Mouse (Mus musculus): ENCODE data around the gene Tmem110. TPM values are rescaled to one million over a fixed set of nuclear protein-coding genes. Genes with fewer than 3 reads are reported as not detected.
A peak's percentile ranks its signal among the peaks of the same experiment; 100 is the strongest.

Tmem110 gene
- polyA plus RNA-seq, 1 experiment from 2014 or later, result 23.4 TPM

GRCm38 (mm10) chr14:30881718-30882108, 56.3 kb downstream of the Tmem110 start:
- 86% methylated on average over 3 of the region's 3 CpGs for WGBS
- TF ChIP-seq CTCF (IDR thresholded peaks at IDR 0.05; ENCODE audit: low read depth), result no peak
- ATAC-seq (replicated peaks; ENCODE audit: low FRiP score, low read depth), result no peak

GRCm38 (mm10) chr14:30885298-30885697, 59.9 kb downstream of the Tmem110 start:
- Histone ChIP-seq H3K27ac (no peak overlapping the region), H3K4me2 (ENCODE audit: low read length) (no peak overlapping the region), H3K9ac (ENCODE audit: low read depth, low read length) (no peak overlapping the region), H3K4me1 (replicated peaks; ENCODE audit: insufficient read depth, low read length) (peaks cover 6% of the 10 kb centered on the region; the same call in 1 of the 2 replicates), H3K4me3 (replicated peaks; ENCODE audit: low read depth, low read length) (no peak overlapping the region), H3K36me3 (ENCODE audit: insufficient read depth, low read length) (no peaks in the 10 kb centered on the region), H3K27me3 (ENCODE audit: insufficient read depth, low read length) (no peaks in the 10 kb centered on the region), H3K9me3 (replicated peaks; ENCODE audit: low read length) (no peaks in the 10 kb centered on the region)
- DNase-seq (ENCODE audit: low spot score) (peak; percentile 15), ATAC-seq (replicated peaks; ENCODE audit: low FRiP score, low read depth) (no peak)
- 9% methylated on average over 3 of the region's 3 CpGs for WGBS
- no peak for TF ChIP-seq CTCF (IDR thresholded peaks at IDR 0.05; ENCODE audit: low read depth)

More at GRCm38 (mm10) chr14:30881718-30882108, 56.3 kb downstream of the Tmem110 start:
- Histone ChIP-seq H3K9ac (ENCODE audit: low read depth, low read length) (no peak overlapping the region), H3K4me3 (replicated peaks; ENCODE audit: low read depth, low read length) (no peak overlapping the region), H3K4me1 (replicated peaks; ENCODE audit: insufficient read depth, low read length) (no peaks in the 10 kb centered on the region; the same call in 1 of the 2 replicates), H3K27ac (no peak overlapping the region), H3K27me3 (ENCODE audit: insufficient read depth, low read length) (no peaks in the 10 kb centered on the region), H3K4me2 (ENCODE audit: low read length) (no peak overlapping the region), H3K36me3 (ENCODE audit: insufficient read depth, low read length) (no peaks in the 10 kb centered on the region), H3K9me3 (replicated peaks; ENCODE audit: low read length) (no peaks in the 10 kb centered on the region)
- no peak for DNase-seq (ENCODE audit: low spot score)

- H3K9ac ChIP-seq (ENCODE audit: low read depth, low read length), result no peak within 1 kb of the TSS
- no peak for TF ChIP-seq CTCF (IDR thresholded peaks at IDR 0.05; ENCODE audit: low read depth)
- WGBS, result 85% methylated on average over 3 of the region's 3 CpGs
- H3K4me1 ChIP-seq (replicated peaks; ENCODE audit: insufficient read depth, low read length), result peaks cover 6% of the 10 kb centered on the region; the same call in 1 of the 2 replicates
- H3K27ac ChIP-seq, result no peak within 1 kb of the TSS
- DNase-seq (ENCODE audit: low spot score), result no peak
- H3K27me3 ChIP-seq (ENCODE audit: insufficient read depth, low read length), result no peaks in the 10 kb centered on the region
- no peak for ATAC-seq (replicated peaks; ENCODE audit: low FRiP score, low read depth)
- no peaks in the 10 kb centered on the region for H3K36me3 ChIP-seq (ENCODE audit: insufficient read depth, low read length)
- no peak within 1 kb of the TSS for H3K4me3 ChIP-seq (replicated peaks; ENCODE audit: low read depth, low read length)
- H3K4me2 ChIP-seq (ENCODE audit: low read length), result no peak within 1 kb of the TSS
- H3K9me3 ChIP-seq (replicated peaks; ENCODE audit: low read length), result no peaks in the 10 kb centered on the region
Measured at GRCm38 (mm10) chr14:30886204-30886603, 60.8 kb downstream of the Tmem110 start, which contains the start of gene Itih4. Gene Itih4, plus strand, starts transcription at chr14:30886476.

- ATAC-seq (replicated peaks; ENCODE audit: low FRiP score, low read depth), result peak; percentile 48
- no peak overlapping the region for H3K9ac ChIP-seq (ENCODE audit: low read depth, low read length)
- H3K27ac ChIP-seq, result no peak overlapping the region
- no peaks in the 10 kb centered on the region for H3K27me3 ChIP-seq (ENCODE audit: insufficient read depth, low read length)
- no peak overlapping the region for H3K4me2 ChIP-seq (ENCODE audit: low read length)
- WGBS, result 6% methylated on average over 9 of the region's 9 CpGs
- peak; percentile 60 for TF ChIP-seq CTCF (IDR thresholded peaks at IDR 0.05; ENCODE audit: low read depth)
- peak; percentile 70 for DNase-seq (ENCODE audit: low spot score)
- H3K9me3 ChIP-seq (replicated peaks; ENCODE audit: low read length), result no peaks in the 10 kb centered on the region
- H3K4me1 ChIP-seq (replicated peaks; ENCODE audit: insufficient read depth, low read length), result peaks cover 6% of the 10 kb centered on the region; the same call in 1 of the 2 replicates
- no peaks in the 10 kb centered on the region for H3K36me3 ChIP-seq (ENCODE audit: insufficient read depth, low read length)
- no peak overlapping the region for H3K4me3 ChIP-seq (replicated peaks; ENCODE audit: low read depth, low read length)
Measured at GRCm38 (mm10) chr14:30888271-30888732, 62.9 kb downstream of the Tmem110 start.

- 74% methylated on average over 3 of the region's 3 CpGs for WGBS
Measured at GRCm38 (mm10) chr14:30899972-30900371, 74.6 kb downstream of the Tmem110 start.

GRCm38 (mm10) chr14:30902628-30903027, 77.2 kb downstream of the Tmem110 start:
- Histone ChIP-seq H3K4me1 (replicated peaks; ENCODE audit: insufficient read depth, low read length) (no peaks in the 10 kb centered on the region), H3K9me3 (replicated peaks; ENCODE audit: low read length) (no peaks in the 10 kb centered on the region), H3K27me3 (ENCODE audit: insufficient read depth, low read length) (no peaks in the 10 kb centered on the region), H3K36me3 (ENCODE audit: insufficient read depth, low read length) (no peaks in the 10 kb centered on the region), H3K4me3 (replicated peaks; ENCODE audit: low read depth, low read length) (no peak overlapping the region), H3K4me2 (ENCODE audit: low read length) (no peak overlapping the region), H3K9ac (ENCODE audit: low read depth, low read length) (no peak overlapping the region), H3K27ac (no peak overlapping the region)
- TF ChIP-seq CTCF (IDR thresholded peaks at IDR 0.05; ENCODE audit: low read depth), result no peak
- ATAC-seq (replicated peaks; ENCODE audit: low FRiP score, low read depth) (no peak), DNase-seq (ENCODE audit: low spot score) (no peak)
- WGBS, result 90% methylated on average over 5 of the region's 5 CpGs

More at GRCm38 (mm10) chr14:30899972-30900371, 74.6 kb downstream of the Tmem110 start:
- DNase-seq (ENCODE audit: low spot score), result no peak
- Histone ChIP-seq H3K36me3 (ENCODE audit: insufficient read depth, low read length) (no peaks in the 10 kb centered on the region), H3K9ac (ENCODE audit: low read depth, low read length) (no peak overlapping the region), H3K27ac (no peak overlapping the region), H3K4me2 (ENCODE audit: low read length) (no peak overlapping the region), H3K9me3 (replicated peaks; ENCODE audit: low read length) (no peaks in the 10 kb centered on the region), H3K27me3 (ENCODE audit: insufficient read depth, low read length) (no peaks in the 10 kb centered on the region), H3K4me1 (replicated peaks; ENCODE audit: insufficient read depth, low read length) (no peaks in the 10 kb centered on the region), H3K4me3 (replicated peaks; ENCODE audit: low read depth, low read length) (no peak overlapping the region)
- TF ChIP-seq CTCF (IDR thresholded peaks at IDR 0.05; ENCODE audit: low read depth), result no peak
- no peak for ATAC-seq (replicated peaks; ENCODE audit: low FRiP score, low read depth)

- ATAC-seq (replicated peaks; ENCODE audit: low FRiP score, low read depth) (no peak), DNase-seq (ENCODE audit: low spot score) (no peak)
- no peaks in the 10 kb centered on the region for H3K9me3 ChIP-seq (replicated peaks; ENCODE audit: low read length)
- H3K27me3 ChIP-seq (ENCODE audit: insufficient read depth, low read length), result no peaks in the 10 kb centered on the region
- WGBS, result 69% methylated on average over 3 of the region's 3 CpGs
- no peaks in the 10 kb centered on the region for H3K4me1 ChIP-seq (replicated peaks; ENCODE audit: insufficient read depth, low read length)
- H3K9ac ChIP-seq (ENCODE audit: low read depth, low read length), result no peak overlapping the region
- no peak overlapping the region for H3K4me3 ChIP-seq (replicated peaks; ENCODE audit: low read depth, low read length)
- TF ChIP-seq CTCF (IDR thresholded peaks at IDR 0.05; ENCODE audit: low read depth), result no peak
- H3K27ac ChIP-seq, result no peak overlapping the region
- no peak overlapping the region for H3K4me2 ChIP-seq (ENCODE audit: low read length)
- H3K36me3 ChIP-seq (ENCODE audit: insufficient read depth, low read length), result no peaks in the 10 kb centered on the region
Measured at GRCm38 (mm10) chr14:30903036-30903435, 77.6 kb downstream of the Tmem110 start.
